Mouse (Mus musculus): ENCODE results near the gene Gm10486.
"Not testable (repeated sequence)": the region's sequence is repeated elsewhere in the genome, so short reads cannot be mapped to it uniquely, and the experiment has no call there.

Gene Gm10486

GRCm38 (mm10) chrX:35067084-35067483 lies at the start of gene Gm10486:
Gene Gm10486 (plus strand): TSS chrX:35067384.
- DNase-seq (ENCODE audit: low spot score in 2 of 2) = not testable (repeated sequence)

All from urinary bladder, postnatal 4 days (tissue).